Mouse (Mus musculus) adrenal gland, postnatal 25 days (tissue): ENCODE results near the gene Rab35. TPM values are rescaled to one million over a fixed set of nuclear protein-coding genes. Genes with fewer than 3 reads are reported as not detected.

Experiments
- microRNA-seq, 2 experiments: library from miRNA; unstranded; fragments of <30 nt; microRNA quantifications; one replicate each; pipeline ENCODE4 v1.2.0; 2021
- total RNA-seq: library from RNA; stranded (reverse); gene quantifications from 2 replicates; pipeline ENCODE4 v1.2.3, GENCODE M21; 2021

Gene Rab35
- total RNA-seq, 1 experiment from 2014 or later: 65.7 TPM

Small RNA genes within 50 kb of the gene (microRNA-seq; reads per million reads assigned to microRNA genes)
- 0 reads per million in 2 experiments for gene Mir7030

Other genes starting within 250 kb of the Rab35 start
- 15.3 and 20.8 TPM in 2 replicates for gene Msi1, start 202.3 kb upstream of the Rab35 start, total RNA-seq
- gene Pla2g1b, start 165.6 kb upstream of the Rab35 start, total RNA-seq: not detected in 2 replicates
- 25.2 and 38.3 TPM in 2 replicates for gene Sirt4, start 147.2 kb upstream of the Rab35 start, total RNA-seq
- gene Pxn, start 125.2 kb upstream of the Rab35 start, total RNA-seq: 38.4 and 45.8 TPM in 2 replicates
- gene Rplp0, start 72.4 kb upstream of the Rab35 start, total RNA-seq: 743 and 806 TPM in 2 replicates
- gene Gcn1l1, start 66.7 kb upstream of the Rab35 start, total RNA-seq: 71.9 and 76.6 TPM in 2 replicates
- 7.6 and 13.4 TPM in 2 replicates for gene Bicdl1, start 99.7 kb downstream of the Rab35 start, total RNA-seq
- 8.4 and 10.1 TPM in 2 replicates for gene Cit, start 213.4 kb downstream of the Rab35 start, total RNA-seq